Mouse (Mus musculus) lung, adult 18-20 months (tissue): ENCODE data around the gene Olfr699.
"Not testable (repeated sequence)": the region's sequence is repeated elsewhere in the genome, so short reads cannot be mapped to it uniquely, and the experiment has no call there.

Experiments
- DNase-seq, 2 experiments: peaks; one replicate each; pipeline ENCODE4 v3.0.0; 2022; ENCODE audit warnings: mixed read lengths in 2 of 2

The Olfr699 gene

DNA sequence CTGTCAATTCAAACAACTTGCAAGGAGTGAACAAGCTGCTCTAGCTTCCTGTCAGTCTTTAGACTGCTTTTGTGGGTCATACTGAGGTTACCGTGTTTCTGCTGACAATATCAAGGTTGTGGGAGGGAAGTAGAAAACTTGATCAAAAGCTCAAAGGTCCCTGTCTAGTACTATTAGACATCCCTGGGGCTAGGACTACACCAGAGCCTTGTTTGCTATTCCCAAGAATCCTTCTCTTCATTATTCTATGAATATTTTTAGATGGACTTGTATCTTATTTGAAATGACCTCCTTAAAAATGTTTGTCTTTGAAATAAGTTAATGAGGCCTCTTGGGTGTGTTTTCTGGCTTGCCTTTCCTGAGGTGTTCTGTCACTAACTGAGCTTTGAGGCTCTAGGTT lies at the start of gene Olfr699:
TSS of gene Olfr699 (minus strand) at position 101 of the 400 bp plus-strand sequence.
- no peak for DNase-seq

GRCm38 (mm10) chr7:106833793-106834192 lies 40.8 kb upstream of the Olfr699 start, which contains the start of gene Olfr702:
Olfr702 (minus strand) TSS chr7:106833893.
- DNase-seq, result no peak

DNA sequence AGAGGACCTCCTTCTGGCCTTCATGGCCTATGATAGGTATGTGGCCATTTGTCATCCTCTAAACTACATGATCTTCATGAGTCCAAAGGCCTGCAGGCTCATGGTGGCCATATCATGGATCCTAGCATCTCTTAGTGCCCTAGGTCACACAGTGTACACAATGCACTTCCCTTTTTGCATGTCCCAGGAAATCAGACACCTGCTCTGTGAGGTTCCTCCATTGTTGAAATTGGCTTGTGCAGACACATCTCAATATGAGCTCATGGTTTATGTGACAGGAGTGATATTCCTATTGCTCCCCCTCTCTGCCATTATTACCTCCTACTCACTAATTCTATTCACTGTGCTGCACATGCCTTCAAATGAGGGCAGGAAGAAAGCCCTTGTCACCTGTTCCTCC lies 25.4 kb upstream of the Olfr699 start:
- DNase-seq, result no peak

DNA sequence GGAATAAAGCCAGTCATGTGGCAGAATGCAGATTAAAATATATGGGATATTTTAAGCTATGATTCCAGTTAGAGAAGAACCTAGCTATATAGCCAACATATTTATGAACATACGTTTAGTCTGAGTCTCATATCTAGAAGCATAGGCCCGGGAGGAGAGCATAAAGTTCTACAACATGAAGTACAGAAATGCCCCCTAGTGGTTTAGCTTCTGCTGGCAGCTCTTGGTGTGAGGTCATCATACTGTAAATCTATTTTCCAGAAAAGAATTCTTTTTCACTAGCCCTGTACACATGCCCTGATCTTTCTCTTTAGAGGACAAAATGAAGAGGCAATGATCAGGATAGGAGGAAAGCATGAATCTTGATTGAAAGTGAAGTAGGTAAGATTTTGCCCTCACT lies 22.8 kb upstream of the Olfr699 start:
- no peak for DNase-seq

DNA sequence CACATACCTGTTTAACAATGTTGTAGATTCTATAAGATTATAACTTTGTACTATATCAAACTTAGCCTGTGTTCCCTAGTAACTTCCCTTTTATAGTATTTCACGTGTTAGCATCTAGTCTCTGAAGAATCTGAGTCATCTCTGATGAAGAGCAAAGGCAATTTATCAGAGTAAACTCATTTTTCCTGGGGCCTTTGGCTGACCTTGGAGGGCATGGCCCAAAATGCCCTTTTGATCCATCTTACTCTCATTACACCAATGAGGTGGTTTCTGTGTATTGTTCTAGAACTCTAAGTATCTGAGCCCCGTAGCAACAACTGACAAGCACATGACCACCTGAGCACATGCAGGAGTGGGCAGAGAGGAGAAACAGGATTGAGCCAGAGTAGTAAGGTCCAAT lies 20.8 kb upstream of the Olfr699 start, which contains the start of gene Olfr701:
TSS of gene Olfr701 (plus strand) at position 301 of the 400 bp plus-strand sequence.
- no peak for DNase-seq

DNA sequence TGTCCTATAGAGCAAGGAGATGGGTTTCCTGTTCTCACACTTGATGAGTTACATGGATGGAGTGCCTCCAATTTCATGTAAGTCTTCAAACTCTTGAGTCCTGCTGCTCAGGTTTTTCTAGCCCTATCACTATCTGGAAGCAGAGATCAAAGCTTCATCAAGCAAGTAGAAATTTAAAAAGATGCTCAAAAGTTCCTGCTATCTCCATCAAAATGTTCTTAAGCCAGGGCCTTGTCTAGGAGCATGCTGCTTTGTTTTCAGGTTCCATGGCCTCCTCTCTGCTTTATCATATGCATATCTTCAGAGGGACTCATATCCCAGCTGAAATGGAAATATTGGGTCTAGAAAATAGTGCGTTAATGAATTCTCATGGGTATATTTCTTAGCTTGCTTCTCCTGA lies 15.7 kb upstream of the Olfr699 start, which contains the start of gene Olfr700:
TSS of gene Olfr700 (minus strand) at position 101 of the 400 bp plus-strand sequence.
- DNase-seq, result no peak

GRCm38 (mm10) chr7:106788330-106788729 lies 4.7 kb downstream of the Olfr699 start:
- no peak for DNase-seq

DNA sequence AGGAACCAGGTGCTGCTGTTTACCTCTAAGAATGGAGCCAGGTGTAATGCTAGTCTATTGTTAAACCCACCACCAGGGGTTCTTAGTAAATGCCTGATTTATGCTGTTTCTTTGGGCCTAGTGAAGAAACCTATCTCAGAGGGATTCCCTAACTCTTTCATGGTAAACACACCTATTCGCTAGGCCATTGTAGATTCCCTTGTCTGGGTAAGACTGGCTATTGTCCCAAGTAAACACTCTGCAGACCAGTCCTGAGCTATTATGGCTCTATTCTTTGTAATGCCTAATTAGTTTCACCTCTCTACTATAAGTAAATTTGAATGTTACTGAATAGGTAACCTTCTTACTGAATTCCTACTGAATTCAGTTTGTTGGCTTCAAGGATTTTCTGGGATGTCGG lies 32.0 kb downstream of the Olfr699 start:
- not testable (repeated sequence) for DNase-seq

DNA sequence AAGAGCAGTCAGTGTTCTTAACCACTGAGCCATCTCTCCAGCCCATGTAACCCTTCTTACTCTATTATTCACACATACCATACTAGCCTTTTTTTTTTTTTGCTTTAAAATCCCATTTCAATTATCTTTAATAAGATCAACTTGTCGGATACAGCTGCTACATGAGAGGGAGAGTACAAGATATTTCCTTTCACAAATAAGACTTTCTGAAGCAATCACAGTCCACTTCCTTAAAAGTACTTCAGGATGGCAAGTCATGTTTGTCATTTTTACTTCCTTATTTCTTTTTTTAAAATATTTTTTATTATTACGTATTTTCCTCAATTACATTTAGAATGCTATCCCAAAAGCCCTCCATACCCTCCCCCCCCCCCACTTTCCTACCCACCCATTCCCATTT lies 34.2 kb downstream of the Olfr699 start:
- DNase-seq, result no peak

GRCm38 (mm10) chr7:106755297-106755696 lies 37.7 kb downstream of the Olfr699 start, which contains the start of gene Olfr698:
Olfr698 (minus strand) TSS chr7:106755397.
- no peak for DNase-seq

- DNase-seq, result no peak
Observed at GRCm38 (mm10) chr7:106745811-106746210, 47.2 kb downstream of the Olfr699 start.

DNA sequence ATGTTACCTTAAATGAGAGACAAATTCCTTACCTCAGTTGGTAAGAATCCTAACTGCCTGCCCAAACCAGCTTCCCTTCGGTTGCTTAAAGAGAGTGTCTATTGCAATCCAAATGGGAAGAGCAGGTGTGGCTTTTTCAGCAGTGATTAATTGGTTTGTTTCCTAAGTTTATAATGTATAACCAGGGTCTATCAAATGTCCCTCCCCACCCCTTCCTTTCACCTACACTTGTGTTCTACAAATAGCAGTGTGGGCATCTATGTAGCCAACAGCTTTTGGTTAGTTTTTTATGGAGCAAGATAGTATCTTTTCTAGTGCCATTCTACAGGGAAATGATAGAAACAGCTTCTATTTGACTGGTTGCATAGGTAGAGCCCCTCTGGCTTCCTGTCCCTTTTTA lies 50.7 kb downstream of the Olfr699 start, which contains the start of gene Olfr697:
TSS of gene Olfr697 (minus strand) at position 101 of the 400 bp plus-strand sequence.
- no peak for DNase-seq
